In genomic region chr11:118160763-118161162, GRCm38 (mm10) we compare ENCODE assay signal across 14 mouse cellular contexts. TPM values are rescaled to one million over a fixed set of nuclear protein-coding genes. Genes with fewer than 3 reads are reported as not detected.
A peak's percentile ranks its signal among the peaks of the same experiment; 100 is the strongest.
DNase-seq lines count a peak whose midpoint lies in the region; ATAC-seq and TF ChIP-seq lines count a peak whose summit lies in the region.
"Had no signal": no experiment of that assay in that cellular context is flagged by ENCODE, and none has a peak within 500 bp of the region (broad histone marks: within the 10 kb centered on the region; RNA-seq: fewer than 3 reads in every experiment).

No protein-coding gene starts in this region.

- ATAC-seq in kidney, embryonic 15.5 days (replicated peaks; ENCODE audit: low FRiP score) = no peak
- peak; percentile 79 for ATAC-seq in heart, postnatal 0 days (ENCODE audit: insufficient read depth, low read depth)
- ATAC-seq in forebrain, embryonic 13.5 days = no peak
- ATAC-seq: intestine, embryonic 16.5 days had no signal

- no peak overlapping the region for H3K4me2 ChIP-seq in kidney, embryonic 15.5 days
- no peak overlapping the region for H3K4me2 ChIP-seq in heart, postnatal 0 days (ENCODE audit: low read depth, low read length)
- no peak overlapping the region for H3K4me2 ChIP-seq in forebrain, embryonic 13.5 days
- H3K4me2 ChIP-seq: forebrain, embryonic 12.5 days; neural tube, embryonic 12.5 days had no signal

- DNase-seq in adrenal gland, postnatal 36 days = peak; percentile 16 to 42
- no peak for DNase-seq in adrenal gland, postnatal 10 days
- no peak for DNase-seq in kidney, adult 2 months
- peak; percentile 86 for DNase-seq in Muller cell, postnatal 12 days (ENCODE audit: inconsistent ontology term)
- peak; percentile 63 for DNase-seq in heart, postnatal 0 days (ENCODE audit: low spot score)
- no peak for DNase-seq in left cerebral cortex, postnatal 10 days (ENCODE audit: extremely low spot score in 1 of 2, low spot score in 2 of 2)
- DNase-seq: cerebellum, adult 9-10 months; liver, postnatal 0 days; midbrain, embryonic 14.5 days had no signal

- intact Hi-C loops in left cerebral cortex, postnatal 10 days (cut with DNase I) = no loop called here

- H3K27ac ChIP-seq in kidney, embryonic 15.5 days = peak overlapping the region; percentile 67; the same call in 1 of the 2 replicates
- no peak overlapping the region for H3K27ac ChIP-seq in kidney, adult 2 months (ENCODE audit: insufficient read depth, low read depth, low read length)
- H3K27ac ChIP-seq in heart, postnatal 0 days (ENCODE audit: low read depth) = peak overlapping the region; percentile 86
- no peak overlapping the region; the same call in 1 of the 2 replicates for H3K27ac ChIP-seq in forebrain, embryonic 13.5 days
- H3K27ac ChIP-seq: forebrain, embryonic 12.5 days; neural tube, embryonic 12.5 days had no signal

- peaks cover 18% of the 10 kb centered on the region for H3K36me3 ChIP-seq in kidney, embryonic 15.5 days
- no peaks in the 10 kb centered on the region for H3K36me3 ChIP-seq in kidney, adult 2 months (ENCODE audit: control insufficient read depth, insufficient read depth, low read length)
- H3K36me3 ChIP-seq in heart, postnatal 0 days (replicated peaks; ENCODE audit: control insufficient read depth, insufficient read depth, low read length) = peaks cover 26% of the 10 kb centered on the region
- peaks cover 24% of the 10 kb centered on the region for H3K36me3 ChIP-seq in forebrain, embryonic 13.5 days (ENCODE audit: poor library complexity, severe bottlenecking)

- H3K9ac ChIP-seq in kidney, embryonic 15.5 days = no peak overlapping the region
- peak overlapping the region; percentile 36; the same call in 1 of the 2 replicates for H3K9ac ChIP-seq in heart, postnatal 0 days (replicated peaks; ENCODE audit: low read depth, low read length)
- no peak overlapping the region for H3K9ac ChIP-seq in forebrain, embryonic 13.5 days
- H3K9ac ChIP-seq: forebrain, embryonic 12.5 days; liver, postnatal 0 days; neural tube, embryonic 12.5 days had no signal

- H3K4me3 ChIP-seq in kidney, embryonic 15.5 days (replicated peaks) = no peak overlapping the region
- H3K4me3 ChIP-seq in kidney, adult 2 months (ENCODE audit: insufficient read depth, low read depth, low read length) = no peak overlapping the region
- no peak overlapping the region for H3K4me3 ChIP-seq in heart, postnatal 0 days (ENCODE audit: low read depth, low read length)
- H3K4me3 ChIP-seq in forebrain, embryonic 13.5 days = no peak overlapping the region
- H3K4me3 ChIP-seq: forebrain, embryonic 12.5 days; neural tube, embryonic 12.5 days had no signal

- WGBS in kidney, embryonic 15.5 days = 79% methylated on average over 2 of the region's 2 CpGs
- 84% methylated on average over 2 of the region's 2 CpGs for WGBS in kidney, adult 2 months
- WGBS in heart, postnatal 0 days = 32% methylated on average over 2 of the region's 2 CpGs
- 76% methylated on average over 2 of the region's 2 CpGs for WGBS in forebrain, embryonic 13.5 days

- H3K4me1 ChIP-seq in kidney, embryonic 15.5 days = peaks cover 41% of the 10 kb centered on the region
- H3K4me1 ChIP-seq in kidney, adult 2 months (ENCODE audit: control insufficient read depth, insufficient read depth, low read length) = no peaks in the 10 kb centered on the region
- H3K4me1 ChIP-seq in heart, postnatal 0 days (ENCODE audit: control insufficient read depth, insufficient read depth) = peaks cover 15% of the 10 kb centered on the region; the same call in 1 of the 2 replicates
- H3K4me1 ChIP-seq in forebrain, embryonic 13.5 days = no peaks in the 10 kb centered on the region
- H3K4me1 ChIP-seq: neural tube, embryonic 12.5 days had no signal

- TF ChIP-seq EP300 in heart, postnatal 0 days (IDR thresholded peaks at IDR 0.05; ENCODE audit: low read depth) = no peak

- no peak for TF ChIP-seq CTCF in kidney, adult 2 months (conservative IDR thresholded peaks at IDR 0.05; ENCODE audit: insufficient read depth, insufficient read length, low read depth, low read length)
- no peak for TF ChIP-seq CTCF in heart, postnatal 0 days (IDR thresholded peaks at IDR 0.05; ENCODE audit: low read depth)

- H3K27me3 ChIP-seq in kidney, embryonic 15.5 days = no peaks in the 10 kb centered on the region
- H3K27me3 ChIP-seq in kidney, adult 2 months (replicated peaks; ENCODE audit: control insufficient read depth, insufficient read depth, low read length) = no peaks in the 10 kb centered on the region
- no peaks in the 10 kb centered on the region for H3K27me3 ChIP-seq in heart, postnatal 0 days (ENCODE audit: control insufficient read depth, insufficient read depth, low read length)
- H3K27me3 ChIP-seq in forebrain, embryonic 13.5 days = no peaks in the 10 kb centered on the region
- H3K27me3 ChIP-seq: forebrain, embryonic 12.5 days; neural tube, embryonic 12.5 days had no signal

- no peaks in the 10 kb centered on the region for H3K9me3 ChIP-seq in kidney, embryonic 15.5 days (replicated peaks)
- H3K9me3 ChIP-seq in heart, postnatal 0 days (replicated peaks; ENCODE audit: control insufficient read depth, low read length) = 0 out of 2 replicates have a peak, but pooled peaks cover 3% of the 10 kb centered on the region
- H3K9me3 ChIP-seq in forebrain, embryonic 13.5 days (replicated peaks) = peaks cover 4% of the 10 kb centered on the region
- H3K9me3 ChIP-seq: forebrain, embryonic 12.5 days; neural tube, embryonic 12.5 days had no signal

- no peak for TF ChIP-seq POLR2A in kidney, adult 2 months (IDR thresholded peaks at IDR 0.05; ENCODE audit: low read depth, low read length)

RNA-seq across cellular contexts. Expression of gene Dnah17, which starts 30.3 kb away (rescaled TPM):
- under 1 TPM in 1 of 2 experiments, not detected in 1; 0.03 TPM for total RNA-seq in adrenal gland, postnatal 36 days (2021)
- total RNA-seq in adrenal gland, postnatal 10 days (2021) = under 1 TPM; 0.03 to 0.09 TPM
- 0.17 and 0.22 TPM in 2 replicates for polyA plus RNA-seq in kidney, embryonic 15.5 days (2015; fragmentation: Nextera tagmentation; extraction: Ambion mirVana)
- polyA plus RNA-seq in kidney, adult 2 months (2012; rRNA removed) = 0.08 and 0.19 TPM in 2 replicates
- 0.31 TPM in 1 of 2 replicates, not detected in the other for total RNA-seq in heart, postnatal 0 days (2014; rRNA removed; ENCODE audit: low replicate concordance)
- 0.01 and 0.04 TPM in 2 replicates for polyA plus RNA-seq in heart, postnatal 0 days (2015; fragmentation: Nextera tagmentation; extraction: Ambion mirVana)
- total RNA-seq in left cerebral cortex, postnatal 10 days (2021) = under 1 TPM; 0.02 to 0.08 TPM
- polyA plus RNA-seq in forebrain, embryonic 13.5 days (2015; fragmentation: Nextera tagmentation; extraction: Ambion mirVana) = 0.27 and 0.29 TPM in 2 replicates

Comparison
In these comparisons a context has a peak if more than half of its experiments do, and no peak if none do; other contexts are left out.
1. DNase-seq: peak in adrenal gland, postnatal 36 days (2 of 2), Muller cell, postnatal 12 days (single experiment) and heart, postnatal 0 days (single experiment); none in adrenal gland, postnatal 10 days (single experiment), kidney, adult 2 months (single experiment) and left cerebral cortex, postnatal 10 days (0 of 2).
2. H3K27ac ChIP-seq: peak in kidney, embryonic 15.5 days (single experiment) and heart, postnatal 0 days (single experiment); none in kidney, adult 2 months (single experiment) and forebrain, embryonic 13.5 days (single experiment).